Mouse (Mus musculus) liver, embryonic 13.5 days (tissue): ENCODE measurements at regions not wholly inside any gene's neighbourhood (a gene's known extent, or its start where the extent isn't known, plus 50 kb on each side); places are given as distances from the start of the nearest gene placed in this dataset.

Experiments
- ATAC-seq: fragments of 200-750 bp; cut with Nextera tagmentation; 2 replicates; pipeline ENCODE4 v1.8.0; 2017; ENCODE audit warnings: low read depth, mild to moderate bottlenecking, moderate number of reproducible peaks, moderate library complexity
- DNase-seq: peaks from one replicate; pipeline ENCODE4 v3.0.0; 2022
- H3K27ac ChIP-seq: fragments of 300-500 bp; sonication (generic); 2 replicates; pipeline ENCODE4 v1.5.1; 2015; ENCODE audit warnings: moderate library complexity, mild to moderate bottlenecking, inconsistent platforms
- H3K27me3 ChIP-seq: fragments of 300-500 bp; sonication (generic); 2 replicates; pipeline ENCODE4 v1.6.1; 2015; ENCODE audit warnings: mild to moderate bottlenecking, inconsistent platforms
- H3K36me3 ChIP-seq: fragments of 300-500 bp; sonication (generic); 2 replicates; pipeline ENCODE4 v1.6.1; 2015; ENCODE audit warnings: mild to moderate bottlenecking, inconsistent platforms
- H3K4me1 ChIP-seq: fragments of 300-500 bp; sonication (generic); replicated peaks from 2 replicates; pipeline ENCODE4 v1.6.1; 2015; ENCODE audit warnings: inconsistent platforms
- H3K4me2 ChIP-seq: fragments of 300-500 bp; sonication (generic); 2 replicates; pipeline ENCODE4 v1.6.1; 2015; ENCODE audit warnings: inconsistent platforms, mild to moderate bottlenecking, moderate library complexity
- H3K4me3 ChIP-seq: fragments of 300-500 bp; sonication (generic); replicated peaks from 2 replicates; pipeline ENCODE4 v1.5.1; 2015; ENCODE audit warnings: mild to moderate bottlenecking, inconsistent platforms
- H3K9ac ChIP-seq: fragments of 300-500 bp; sonication (generic); 2 replicates; pipeline ENCODE4 v1.6.1; 2015; ENCODE audit warnings: mild to moderate bottlenecking, inconsistent platforms
- H3K9me3 ChIP-seq: fragments of 300-500 bp; sonication (generic); replicated peaks from 2 replicates; pipeline ENCODE4 v1.6.1; 2016; ENCODE audit warnings: inconsistent platforms
- WGBS: fragments of 180-500 bp; shearing (Covaris S2); methylation state at CpG from one replicate; pipeline ENCODE4 v1.1.7; 2015; ENCODE audit not compliant: insufficient replicate concordance; 5-methylcytosine and 5-hydroxymethylcytosine counted together

DNA sequence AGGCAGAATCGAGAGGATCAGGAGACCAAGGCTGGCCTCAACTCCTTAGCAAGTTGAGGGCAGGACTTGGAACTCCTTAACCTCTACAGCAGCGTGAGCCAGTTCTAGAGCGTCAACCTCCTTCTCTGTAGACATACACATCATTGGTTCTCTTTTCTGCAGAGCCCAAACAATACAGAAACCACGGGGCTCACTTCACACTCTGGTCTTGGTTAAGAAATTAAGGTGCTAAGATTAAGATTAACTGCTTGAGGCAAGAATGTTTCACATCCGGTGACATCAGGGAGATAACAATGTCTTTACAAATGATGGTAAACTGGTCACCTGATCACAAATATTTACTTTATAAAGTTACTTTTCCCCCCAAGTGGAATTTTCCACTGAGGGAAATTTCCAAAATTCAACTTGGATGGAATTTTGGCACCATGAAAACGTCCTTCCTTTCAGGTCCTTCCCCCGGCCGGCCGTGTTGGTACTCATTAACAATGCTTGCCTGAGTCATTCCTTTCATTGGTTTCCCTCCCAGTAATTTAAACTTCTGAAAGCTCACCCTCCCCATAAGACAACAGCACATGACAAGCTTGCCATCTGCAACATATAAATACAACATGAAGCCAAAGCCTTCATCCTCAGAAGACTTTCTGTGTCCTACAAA is 77.3 kb upstream of the Kdm7a start:
- DNase-seq (no peak), ATAC-seq (no peak)
- 68% methylated on average over 9 of the region's 9 CpGs for WGBS
- Histone ChIP-seq H3K4me1 (no peaks in the 10 kb centered on the region), H3K27me3 (no peaks in the 10 kb centered on the region), H3K9ac (no peak overlapping the region), H3K4me2 (no peak overlapping the region), H3K36me3 (no peaks in the 10 kb centered on the region), H3K4me3 (no peak overlapping the region), H3K9me3 (no peaks in the 10 kb centered on the region), H3K27ac (no peak overlapping the region)

DNA sequence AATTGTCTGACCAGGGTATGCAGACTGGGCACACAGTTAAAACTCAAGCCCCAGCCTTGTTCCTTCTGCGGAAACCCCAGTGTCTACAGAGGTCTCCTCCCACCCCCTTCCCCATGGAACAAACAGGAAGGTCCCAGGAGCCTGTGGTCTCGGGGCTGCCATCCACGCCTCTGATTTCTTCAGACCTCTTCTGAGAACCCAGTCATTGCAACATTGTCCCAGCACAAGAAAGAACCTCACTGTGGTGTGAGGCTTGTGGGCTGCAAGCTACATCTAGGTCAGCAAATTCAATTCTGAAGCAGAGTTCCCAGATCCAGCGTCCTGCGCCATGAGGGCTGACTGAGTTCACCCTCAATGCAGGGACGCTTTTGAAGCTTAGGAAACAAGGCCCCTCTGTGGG is 71.7 kb upstream of the Kdm7a start:
- H3K36me3 ChIP-seq: no peaks in the 10 kb centered on the region
- no peak for ATAC-seq
- no peak overlapping the region for H3K4me3 ChIP-seq
- no peaks in the 10 kb centered on the region for H3K9me3 ChIP-seq
- H3K9ac ChIP-seq: no peak overlapping the region
- WGBS: 43% methylated on average over 6 of the region's 6 CpGs
- no peaks in the 10 kb centered on the region for H3K27me3 ChIP-seq
- H3K27ac ChIP-seq: no peak overlapping the region
- H3K4me2 ChIP-seq: no peak overlapping the region
- DNase-seq: no peak
- no peaks in the 10 kb centered on the region for H3K4me1 ChIP-seq

DNA sequence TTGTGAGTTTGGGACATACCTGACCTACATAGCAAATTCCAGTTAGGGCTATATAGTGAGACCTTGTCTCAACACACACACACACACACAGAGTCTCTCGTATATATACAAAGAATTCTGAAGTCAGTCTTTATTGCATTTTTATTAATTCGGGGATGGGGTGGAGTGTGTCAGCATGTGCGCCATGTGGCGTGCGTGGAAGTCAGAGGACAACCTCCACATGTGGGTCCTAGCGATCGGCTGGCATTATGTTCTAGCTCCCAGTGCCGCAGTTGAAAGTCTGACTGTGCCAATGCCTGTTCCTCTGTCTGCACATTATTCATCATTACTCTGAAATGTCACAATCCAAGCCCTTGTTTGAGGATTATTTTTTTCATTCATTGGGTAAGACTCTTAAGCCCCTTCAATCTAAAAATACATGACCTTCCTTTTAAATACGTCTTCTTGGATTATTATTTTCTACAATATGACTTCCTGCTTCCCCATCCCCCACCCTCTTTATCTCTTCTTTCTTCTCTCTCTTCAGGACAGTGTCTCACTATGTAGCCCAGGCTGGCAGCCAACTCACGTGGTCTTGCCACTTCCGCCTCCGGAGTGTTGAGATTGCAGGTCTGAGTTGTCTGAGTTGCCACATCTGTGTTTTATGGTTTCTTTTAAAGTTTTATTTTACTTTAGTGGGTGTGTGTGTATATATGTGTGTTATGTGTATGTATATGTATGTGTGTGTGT is 68.3 kb upstream of the Kdm7a start:
- ATAC-seq (no peak), DNase-seq (no peak)
- no peak overlapping the region for H3K27ac ChIP-seq
- H3K4me2 ChIP-seq: no peak overlapping the region
- H3K4me3 ChIP-seq: no peak overlapping the region
- no peaks in the 10 kb centered on the region for H3K36me3 ChIP-seq
- H3K9me3 ChIP-seq: no peaks in the 10 kb centered on the region
- no peak overlapping the region for H3K9ac ChIP-seq
- 68% methylated on average over 12 of the region's 12 CpGs for WGBS
- no peaks in the 10 kb centered on the region for H3K4me1 ChIP-seq
- H3K27me3 ChIP-seq: no peaks in the 10 kb centered on the region

DNA sequence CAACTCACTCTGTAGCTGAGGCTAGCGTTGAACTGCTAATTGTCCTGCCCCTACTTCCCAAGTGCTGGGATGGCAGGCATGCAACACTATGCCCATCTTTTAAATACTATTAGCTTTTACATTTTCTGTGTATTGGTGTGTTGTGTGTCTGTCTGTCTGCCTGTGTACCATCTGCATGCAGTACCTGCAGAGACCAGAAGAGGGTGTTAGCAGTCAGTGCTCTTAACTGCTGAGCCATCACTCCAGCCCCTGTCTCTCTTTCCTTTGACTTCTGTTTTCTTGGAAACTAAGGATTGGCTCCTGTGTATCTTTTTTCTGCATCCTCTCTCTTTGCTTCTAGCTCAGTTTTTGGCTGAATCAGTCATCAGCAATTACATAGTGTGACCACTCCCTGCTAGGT is 66.8 kb upstream of the Kdm7a start:
- 80% methylated on average over 1 of the region's 1 CpGs for WGBS

DNA sequence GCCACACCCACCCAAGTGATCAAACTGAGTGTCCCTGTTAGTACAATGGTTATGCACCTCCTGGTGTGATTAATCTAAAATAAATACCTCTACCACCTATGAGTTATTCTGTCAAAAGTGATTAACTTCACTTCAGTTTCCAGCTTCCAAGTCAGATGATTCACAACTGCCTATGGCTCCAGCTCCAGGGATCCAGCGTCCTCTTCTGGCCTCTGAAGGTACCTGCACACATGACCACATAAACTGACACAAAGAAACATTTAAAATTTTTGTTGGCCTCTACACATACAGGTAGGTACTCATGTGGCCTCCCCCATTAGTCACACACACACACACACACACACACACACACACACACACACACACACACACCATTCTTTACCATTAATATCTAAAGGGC is 63.9 kb upstream of the Kdm7a start:
- no peak for ATAC-seq

More for the DNA sequence above, 66.8 kb upstream of the Kdm7a start:
- DNase-seq: no peak
- H3K36me3 ChIP-seq: no peaks in the 10 kb centered on the region
- no peak for ATAC-seq
- no peaks in the 10 kb centered on the region for H3K4me1 ChIP-seq
- no peaks in the 10 kb centered on the region for H3K27me3 ChIP-seq
- no peak overlapping the region for H3K4me3 ChIP-seq
- no peaks in the 10 kb centered on the region for H3K9me3 ChIP-seq
- H3K4me2 ChIP-seq: no peak overlapping the region
- H3K9ac ChIP-seq: no peak overlapping the region
- no peak overlapping the region for H3K27ac ChIP-seq

DNA sequence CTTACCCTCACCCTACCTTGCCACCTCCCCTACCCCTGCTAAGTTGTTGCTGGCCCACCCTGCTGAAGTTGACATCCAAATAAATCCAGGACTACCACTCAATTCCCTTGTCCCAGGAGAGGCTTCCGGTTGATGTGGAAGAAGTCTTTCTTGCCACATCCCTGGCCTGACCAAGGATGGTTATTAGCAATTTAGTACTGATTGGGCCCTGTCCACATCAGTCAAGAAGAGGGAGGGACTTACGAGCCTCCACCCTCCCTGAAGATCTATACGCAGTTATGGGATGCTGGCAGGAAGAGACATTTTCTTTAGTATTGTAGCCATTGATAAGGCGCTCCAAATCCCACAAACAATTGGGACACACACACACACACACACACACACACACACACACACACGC is 63.1 kb upstream of the Kdm7a start:
- Histone ChIP-seq H3K4me1 (peaks cover 4% of the 10 kb centered on the region), H3K9me3 (no peaks in the 10 kb centered on the region), H3K9ac (no peak overlapping the region), H3K4me3 (no peak overlapping the region), H3K4me2 (no peak overlapping the region), H3K27me3 (no peaks in the 10 kb centered on the region), H3K36me3 (no peaks in the 10 kb centered on the region), H3K27ac (no peak overlapping the region)
- 51% methylated on average over 5 of the region's 5 CpGs for WGBS
- DNase-seq (no peak), ATAC-seq (no peak)

More for the DNA sequence above, 63.9 kb upstream of the Kdm7a start:
- Histone ChIP-seq H3K27ac (no peak overlapping the region), H3K4me2 (no peak overlapping the region), H3K9ac (no peak overlapping the region), H3K27me3 (no peaks in the 10 kb centered on the region), H3K9me3 (no peaks in the 10 kb centered on the region), H3K4me3 (no peak overlapping the region), H3K36me3 (no peaks in the 10 kb centered on the region), H3K4me1 (no peaks in the 10 kb centered on the region)
- no peak for DNase-seq
- 67% methylated on average over 1 of the region's 1 CpGs for WGBS

DNA sequence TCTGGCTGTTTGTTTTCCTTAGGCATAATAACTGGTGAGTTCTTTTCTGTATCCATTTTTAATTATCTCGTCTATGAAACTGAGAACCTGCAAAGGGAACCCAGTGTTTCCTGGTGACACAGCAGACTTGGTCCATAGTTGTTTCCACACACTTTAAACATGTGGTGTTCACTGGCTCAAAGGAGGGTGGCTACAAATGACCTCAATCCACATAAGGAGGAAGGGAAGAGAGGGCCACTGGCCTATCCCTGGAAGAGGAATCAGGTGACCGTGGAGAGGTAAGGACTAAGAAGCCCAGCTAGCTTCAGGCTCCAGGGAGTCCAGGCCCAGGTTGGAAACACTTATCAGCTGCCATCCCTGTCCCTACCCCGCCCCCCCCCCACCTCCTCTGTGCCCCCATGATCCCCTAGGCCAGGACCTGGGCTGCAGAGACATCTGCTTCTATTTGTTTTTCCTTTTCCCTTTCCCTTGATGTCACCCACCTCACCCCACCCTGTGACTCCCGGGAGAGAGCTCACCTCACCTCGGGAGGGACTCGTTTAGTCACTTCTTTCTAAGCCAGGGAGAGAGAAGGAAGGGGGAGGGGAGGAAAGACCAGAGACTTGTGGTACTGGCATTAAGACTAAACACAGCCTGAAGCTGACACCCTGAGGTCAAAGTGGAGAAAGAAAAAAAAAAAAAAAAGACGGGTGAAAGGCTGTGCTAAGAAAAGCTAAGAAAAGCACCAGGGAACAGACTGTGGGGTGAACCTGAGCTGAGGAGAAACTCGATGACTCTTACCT is 62.2 kb upstream of the Kdm7a start:
- DNase-seq (no peak), ATAC-seq (no peak)
- no peak overlapping the region for H3K4me2 ChIP-seq
- no peak overlapping the region for H3K4me3 ChIP-seq
- no peak overlapping the region for H3K9ac ChIP-seq
- no peaks in the 10 kb centered on the region for H3K36me3 ChIP-seq
- WGBS: 17% methylated on average over 8 of the region's 8 CpGs
- no peaks in the 10 kb centered on the region for H3K27me3 ChIP-seq
- no peak overlapping the region for H3K27ac ChIP-seq
- peaks cover 13% of the 10 kb centered on the region for H3K4me1 ChIP-seq
- no peaks in the 10 kb centered on the region for H3K9me3 ChIP-seq

DNA sequence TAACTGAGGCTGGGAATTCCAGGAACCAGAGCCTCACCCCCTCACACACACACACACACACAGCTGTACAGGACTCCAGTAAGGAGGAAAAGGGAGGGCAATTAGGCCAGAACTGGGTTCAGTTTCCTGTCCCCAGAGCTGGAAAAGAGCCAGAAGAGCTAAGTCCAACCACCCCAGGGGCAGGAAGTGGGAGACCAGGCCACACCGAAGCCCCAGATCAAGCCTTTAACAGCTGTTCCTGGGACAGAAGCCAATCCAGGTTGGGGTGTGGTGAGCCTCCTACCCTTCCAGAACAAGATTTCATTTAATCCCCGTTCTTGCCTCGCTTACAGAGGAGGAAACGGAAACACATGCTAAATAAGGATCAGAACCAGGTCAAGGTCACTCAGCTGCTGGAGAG is 58.1 kb upstream of the Kdm7a start:
- no peak overlapping the region for H3K4me3 ChIP-seq
- no peak overlapping the region; the same call in 1 of the 2 replicates for H3K27ac ChIP-seq
- H3K9ac ChIP-seq: no peak overlapping the region
- DNase-seq: no peak
- peak; percentile 78 for ATAC-seq
- 35% methylated on average over 4 of the region's 4 CpGs for WGBS
- H3K9me3 ChIP-seq: no peaks in the 10 kb centered on the region
- no peaks in the 10 kb centered on the region for H3K27me3 ChIP-seq
- H3K4me2 ChIP-seq: no peak overlapping the region
- peaks cover 17% of the 10 kb centered on the region for H3K4me1 ChIP-seq
- H3K36me3 ChIP-seq: no peaks in the 10 kb centered on the region

DNA sequence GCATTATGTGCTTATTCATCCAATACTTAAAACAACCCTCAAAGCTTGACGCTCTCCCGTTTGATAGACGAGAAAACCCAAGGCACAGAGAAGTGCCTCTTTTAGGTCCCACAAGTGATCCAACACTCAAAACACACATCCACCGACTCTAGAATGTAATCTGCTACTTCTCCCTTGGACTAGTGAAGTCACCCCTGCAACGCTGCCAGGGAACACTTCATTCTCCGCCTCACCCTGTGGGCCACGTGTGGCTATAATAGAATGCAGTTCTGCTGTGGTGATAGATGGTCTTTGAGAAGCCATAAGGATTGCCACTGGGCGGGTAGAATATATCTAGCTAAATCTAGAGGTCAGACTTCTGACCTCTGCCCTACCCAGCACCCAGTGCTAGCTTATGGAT is 57.0 kb upstream of the Kdm7a start:
- H3K36me3 ChIP-seq: no peaks in the 10 kb centered on the region
- WGBS: 67% methylated on average over 8 of the region's 8 CpGs
- H3K4me1 ChIP-seq: peaks cover 17% of the 10 kb centered on the region
- no peak for DNase-seq
- no peak overlapping the region for H3K27ac ChIP-seq
- no peak overlapping the region for H3K9ac ChIP-seq
- ATAC-seq: no peak
- no peaks in the 10 kb centered on the region for H3K9me3 ChIP-seq
- no peak overlapping the region for H3K4me3 ChIP-seq
- no peak overlapping the region for H3K4me2 ChIP-seq
- peaks cover 9% of the 10 kb centered on the region for H3K27me3 ChIP-seq

DNA sequence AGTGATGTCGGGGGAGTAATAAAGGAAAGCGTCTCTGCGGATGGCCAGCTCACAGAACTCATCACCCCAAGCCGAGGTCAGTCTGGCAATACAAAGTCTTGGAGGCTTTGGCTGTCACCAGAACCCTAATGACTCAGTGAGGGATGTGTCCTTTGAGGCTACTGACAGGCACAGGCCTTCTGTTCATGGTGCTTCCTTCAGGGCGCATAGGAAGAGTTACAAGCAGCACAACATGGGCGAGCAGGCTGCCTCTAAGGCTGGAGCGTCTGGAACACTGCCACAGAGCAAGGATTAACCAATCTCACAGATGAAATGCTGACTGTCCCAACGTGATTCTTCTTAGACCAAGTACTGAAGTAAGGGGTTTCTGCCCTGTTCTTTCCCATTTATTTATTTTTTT is 55.4 kb upstream of the Kdm7a start:
- no peaks in the 10 kb centered on the region for H3K9me3 ChIP-seq
- WGBS: 63% methylated on average over 8 of the region's 8 CpGs
- H3K4me2 ChIP-seq: no peak overlapping the region
- H3K4me1 ChIP-seq: peaks cover 17% of the 10 kb centered on the region
- H3K9ac ChIP-seq: no peak overlapping the region
- DNase-seq (no peak), ATAC-seq (no peak)
- H3K36me3 ChIP-seq: no peaks in the 10 kb centered on the region
- H3K4me3 ChIP-seq: no peak overlapping the region
- peaks cover 25% of the 10 kb centered on the region for H3K27me3 ChIP-seq
- H3K27ac ChIP-seq: no peak overlapping the region

DNA sequence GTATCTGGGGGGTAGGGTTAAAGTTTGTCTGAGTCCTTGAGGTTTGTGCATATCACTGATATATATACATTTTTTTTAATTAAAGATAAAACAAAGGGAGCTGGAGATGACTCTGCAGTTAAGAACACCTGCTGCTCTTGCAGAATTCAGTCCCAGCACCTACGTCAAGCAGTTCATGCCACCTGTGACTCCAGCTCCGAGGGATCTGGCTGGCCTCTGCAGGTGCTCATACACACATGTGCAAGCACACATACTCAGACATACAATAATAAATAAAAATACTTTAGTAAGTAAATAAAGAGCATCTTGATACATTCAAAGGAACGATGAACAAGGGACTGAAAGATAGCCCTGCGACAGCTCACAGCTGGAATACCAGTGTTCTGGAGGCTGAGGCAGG is 53.9 kb upstream of the Kdm7a start:
- Histone ChIP-seq H3K9me3 (no peaks in the 10 kb centered on the region), H3K4me2 (no peak overlapping the region), H3K4me3 (no peak overlapping the region), H3K4me1 (peaks cover 25% of the 10 kb centered on the region), H3K27ac (no peak overlapping the region), H3K9ac (no peak overlapping the region), H3K36me3 (no peaks in the 10 kb centered on the region), H3K27me3 (peaks cover 40% of the 10 kb centered on the region)
- ATAC-seq (no peak), DNase-seq (no peak)
- 74% methylated on average over 4 of the region's 4 CpGs for WGBS
